Mouse (Mus musculus) v-Abl transformed pro-B cells (cell line): ENCODE data around the gene Hmg20a.

Source experiments
- in situ Hi-C, 2 experiments: fragments of 400-800 bp; cut with MboI; formaldehyde crosslinking; loops; one replicate each; pipeline ENCODE4 v1.15.1; 2025; ENCODE audit not compliant: unreplicated experiment in 2 of 2

The Hmg20a gene

DNA sequence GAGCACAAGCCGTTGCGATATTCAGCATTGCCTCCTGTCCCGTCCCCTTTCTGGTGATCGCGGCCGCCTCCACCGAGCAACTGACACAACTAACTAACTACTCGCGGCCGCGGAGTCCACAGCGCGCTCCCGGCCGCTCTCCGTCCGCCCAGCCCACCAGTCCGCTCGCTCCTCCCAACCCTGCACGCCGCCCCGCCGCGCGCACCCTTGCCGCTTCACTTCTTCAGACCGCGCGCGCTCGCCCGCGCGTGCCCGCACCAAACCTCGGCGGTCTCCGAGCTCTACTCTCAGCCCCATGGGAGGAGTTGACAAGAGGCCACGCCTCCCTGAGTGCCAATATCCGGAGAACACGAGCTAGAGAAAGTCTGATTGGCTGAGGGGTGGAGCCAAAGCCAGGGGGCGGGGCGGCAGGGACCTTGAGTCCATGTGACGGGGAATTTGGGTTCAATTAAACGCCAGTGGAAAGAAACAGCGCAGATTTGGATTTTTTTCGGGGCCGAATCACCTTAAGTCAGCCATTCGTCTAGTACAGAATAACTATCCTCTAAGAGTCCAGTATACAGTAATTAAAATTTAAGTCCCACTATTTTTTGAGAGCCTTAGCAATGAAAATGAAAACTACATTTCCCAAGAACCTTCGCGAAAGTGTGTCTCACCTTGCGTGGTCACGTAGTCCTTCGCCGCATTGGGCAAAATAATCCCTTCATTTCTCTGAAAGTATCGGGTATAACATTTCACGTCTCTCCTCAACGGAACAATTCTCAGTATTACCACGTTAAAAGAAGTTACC is at the start of gene Hmg20a, which contains the start of gene Peak1:
TSS of gene Hmg20a (plus strand) at position 662 of the 790 bp plus-strand sequence.
TSS of gene Peak1 (minus strand) at position 120 of the 790 bp plus-strand sequence.
- in situ Hi-C loops = loop anchor here (5.0 to 25.0 kb wide), 4 partner anchors 89 to 333 kb away; partner anchors contain the start of gene Pstpip1 (in 2 of the 2)

- in situ Hi-C loops = no loop called here
Measured at GRCm38 (mm10) chr9:56368814-56369213, 49.6 kb upstream of the Hmg20a start.

DNA sequence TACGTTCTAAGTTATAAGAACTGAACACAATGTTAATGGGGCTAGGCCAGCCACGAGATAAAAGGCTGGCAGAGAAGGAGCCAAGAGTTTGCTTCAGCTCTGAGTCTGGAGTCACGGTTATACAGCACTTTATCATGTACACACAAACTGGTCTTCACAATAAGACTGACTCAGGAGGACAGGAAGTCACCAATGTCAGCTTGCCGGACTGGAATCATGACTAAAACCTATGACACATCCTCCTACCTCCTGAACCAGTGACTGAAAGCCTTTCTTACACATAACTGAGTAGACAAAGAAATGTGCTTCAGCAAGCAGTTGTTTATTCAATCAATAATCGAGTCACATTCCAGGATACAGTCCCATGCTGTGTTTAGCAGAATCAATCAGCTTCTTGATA is 47.7 kb upstream of the Hmg20a start:
- in situ Hi-C loops = no loop called here

- in situ Hi-C loops = no loop called here
Measured at GRCm38 (mm10) chr9:56374401-56374800, 44.0 kb upstream of the Hmg20a start.

- in situ Hi-C loops = no loop called here
Measured at GRCm38 (mm10) chr9:56382786-56383185, 35.6 kb upstream of the Hmg20a start.

GRCm38 (mm10) chr9:56392857-56393256 is 25.6 kb upstream of the Hmg20a start:
- in situ Hi-C loops = no loop called here

DNA sequence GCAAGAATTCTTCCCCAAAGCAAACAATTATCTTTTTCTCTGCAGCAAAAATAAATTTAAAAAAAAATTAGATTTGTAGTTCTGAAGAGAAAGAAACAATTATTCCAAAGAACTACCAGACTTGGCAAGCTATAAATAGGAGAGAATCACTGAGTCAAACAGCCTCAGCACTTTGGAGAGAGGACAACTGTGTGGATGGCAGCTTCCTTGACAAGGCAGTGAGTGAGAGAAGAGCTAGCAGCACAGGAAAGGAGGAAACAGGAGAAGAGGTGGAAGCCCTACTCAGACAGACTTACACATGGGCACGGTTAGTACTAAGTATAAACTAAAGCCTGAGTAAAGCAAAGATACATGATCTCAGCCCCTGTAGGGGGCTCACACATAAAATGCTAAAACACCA is 22.1 kb upstream of the Hmg20a start:
- in situ Hi-C loops = no loop called here

DNA sequence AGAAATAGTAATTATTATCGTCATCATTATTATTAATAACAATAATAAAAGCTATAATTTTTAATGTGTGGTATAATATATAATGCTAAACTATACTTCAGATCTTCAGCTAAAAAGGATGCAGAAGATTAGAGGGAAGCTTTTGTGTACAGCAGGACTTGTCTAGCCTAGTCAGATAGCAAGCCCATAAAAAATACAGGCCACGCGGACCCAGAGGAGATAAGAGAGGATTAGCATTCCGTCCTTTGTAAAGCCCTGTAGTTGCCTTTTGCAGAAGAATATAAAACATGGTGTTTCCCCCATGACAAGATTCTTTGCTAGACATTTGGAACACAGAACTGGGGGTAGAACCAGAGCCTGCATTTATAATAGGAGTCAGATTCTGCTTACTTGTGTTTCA is 13.8 kb upstream of the Hmg20a start:
- in situ Hi-C loops = loop anchor here in 1 of 2 experiments (25.0 kb wide), 1 partner anchor 317 kb away; the partner anchor contains the start of gene Pstpip1

- in situ Hi-C loops = loop anchor here (10.0 to 25.0 kb wide), 3 partner anchors 145 to 325 kb away; partner anchors contain the start of gene Pstpip1 (in 2 of the 2)
Measured at GRCm38 (mm10) chr9:56409928-56410327, 8.5 kb upstream of the Hmg20a start.

DNA sequence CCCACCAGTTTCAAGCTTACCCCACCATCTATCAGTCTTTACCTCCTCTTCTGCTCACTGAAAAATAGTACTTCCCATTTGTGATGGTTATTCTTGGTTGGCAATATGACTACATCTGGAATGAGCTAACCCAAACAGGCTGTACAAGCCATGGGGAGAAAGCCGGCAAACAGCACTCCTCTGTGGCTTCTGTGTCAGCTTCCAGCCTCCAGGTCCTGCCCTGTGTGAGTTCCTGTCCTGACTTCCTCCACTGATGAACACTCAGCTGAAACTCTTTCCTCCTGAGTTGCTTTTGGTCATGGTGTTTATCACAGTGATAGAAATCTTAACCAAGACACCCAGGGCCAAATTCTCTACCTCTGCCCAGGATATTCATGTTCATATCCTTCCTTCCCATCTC is 5.7 kb upstream of the Hmg20a start:
- in situ Hi-C loops = loop anchor here (10.0 to 25.0 kb wide), 3 partner anchors 148 to 328 kb away; partner anchors contain the start of gene Pstpip1 (in 2 of the 2)

DNA sequence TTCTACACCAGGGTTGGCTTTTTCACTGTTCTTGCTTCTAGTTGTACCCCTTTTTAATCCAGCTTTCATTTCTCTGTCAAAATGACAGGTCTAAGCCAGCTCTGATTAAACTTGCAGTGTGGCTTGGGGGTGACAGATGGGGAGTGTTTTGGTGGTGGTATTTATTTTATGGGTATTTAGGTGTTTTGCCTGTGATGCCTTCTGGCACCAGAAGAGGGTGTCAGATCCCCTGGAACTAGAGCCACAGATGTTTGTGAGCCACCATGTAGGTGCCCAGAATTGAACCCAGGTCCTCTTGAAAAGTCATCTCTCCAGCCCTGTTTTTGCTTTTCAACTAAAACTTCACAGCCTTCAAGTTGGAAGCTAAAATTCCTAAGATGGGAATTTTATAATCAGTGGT is 4.1 kb upstream of the Hmg20a start:
- in situ Hi-C loops = loop anchor here (10.0 to 25.0 kb wide), 3 partner anchors 150 to 330 kb away; partner anchors contain the start of gene Pstpip1 (in 2 of the 2)

- in situ Hi-C loops = loop anchor here (5.0 to 25.0 kb wide), 4 partner anchors 92 to 331 kb away; partner anchors contain the start of gene Pstpip1 (in 2 of the 2)
Measured at GRCm38 (mm10) chr9:56415393-56415792, 3.0 kb upstream of the Hmg20a start.

GRCm38 (mm10) chr9:56415935-56416607 is 2.3 kb upstream of the Hmg20a start:
- in situ Hi-C loops = loop anchor here (5.0 to 25.0 kb wide), 4 partner anchors 91 to 331 kb away; partner anchors contain the start of gene Pstpip1 (in 2 of the 2)

GRCm38 (mm10) chr9:56417415-56417947 is 928 bp upstream of the Hmg20a start:
- in situ Hi-C loops = loop anchor here (5.0 to 25.0 kb wide), 4 partner anchors 90 to 333 kb away; partner anchors contain the start of gene Pstpip1 (in 2 of the 2)

- in situ Hi-C loops = loop anchor here (5.0 to 25.0 kb wide), 4 partner anchors 89 to 334 kb away; partner anchors contain the start of gene Pstpip1 (in 2 of the 2)
Measured at GRCm38 (mm10) chr9:56418738-56419239, 380 bp downstream of the Hmg20a start.

GRCm38 (mm10) chr9:56420236-56420635 is 1.8 kb downstream of the Hmg20a start:
- in situ Hi-C loops = loop anchor here (5.0 to 25.0 kb wide), 2 partner anchors 82 to 333 kb away; partner anchors contain the start of gene Pstpip1 (in 1 of the 2)

DNA sequence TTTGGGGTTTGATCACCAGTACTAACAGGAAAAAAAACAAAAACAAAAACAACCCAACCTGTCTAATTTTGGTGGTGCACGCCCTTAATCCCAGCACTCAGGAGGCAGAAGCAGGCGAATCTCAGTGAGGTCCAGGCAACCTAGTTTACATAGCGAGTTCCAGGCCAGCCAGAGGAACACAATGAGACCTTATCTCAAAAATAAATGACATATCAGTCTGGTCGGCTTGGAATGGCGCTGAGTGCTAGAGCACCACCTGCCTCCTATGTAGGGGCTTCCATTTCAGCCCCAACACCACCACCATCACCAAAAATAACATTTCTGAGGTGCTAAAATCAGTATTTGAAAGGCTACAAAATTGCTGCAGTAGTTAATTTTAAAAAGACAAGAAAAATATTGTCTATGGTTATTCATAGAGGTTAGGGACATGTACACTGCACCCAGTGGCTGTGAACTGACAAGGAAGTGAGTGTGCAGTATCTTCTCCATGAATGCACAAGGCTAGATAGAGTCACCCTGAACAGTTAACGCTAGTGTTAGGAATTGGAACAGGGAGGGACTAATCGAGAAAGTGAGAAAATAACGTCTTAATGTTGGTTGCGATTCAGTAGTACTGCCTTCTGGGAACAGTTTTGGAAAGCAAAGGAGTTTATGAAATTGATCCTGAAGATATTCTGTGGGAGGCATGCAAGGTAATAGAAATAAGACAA is 2.6 kb downstream of the Hmg20a start:
- in situ Hi-C loops = loop anchor here (5.0 to 25.0 kb wide), 2 partner anchors 81 to 334 kb away; partner anchors contain the start of gene Pstpip1 (in 1 of the 2)

GRCm38 (mm10) chr9:56421991-56422390 is 3.6 kb downstream of the Hmg20a start:
- in situ Hi-C loops = loop anchor here (5.0 to 25.0 kb wide), 2 partner anchors 80 to 335 kb away; partner anchors contain the start of gene Pstpip1 (in 1 of the 2)

DNA sequence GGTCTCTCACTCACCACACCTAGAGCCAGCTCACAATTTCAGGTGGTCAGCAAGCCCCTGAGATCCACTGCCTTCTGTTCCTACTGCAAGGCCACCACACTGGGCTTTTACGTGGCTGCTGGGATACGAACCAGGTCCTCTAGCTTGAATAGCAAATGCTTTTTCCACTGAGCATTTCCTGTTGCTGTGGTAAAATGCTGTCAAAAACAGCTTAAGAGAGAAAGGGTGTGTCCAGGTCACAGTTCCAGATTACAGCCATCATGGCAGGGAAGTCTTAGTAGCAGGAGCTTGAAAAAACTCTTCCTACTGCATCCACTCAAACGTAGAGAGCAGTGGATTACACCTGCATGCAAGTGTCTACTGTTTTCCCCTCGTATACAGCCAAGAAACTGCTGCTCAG is 6.5 kb downstream of the Hmg20a start:
- in situ Hi-C loops = loop anchor here (5.0 to 25.0 kb wide), 2 partner anchors 77 to 338 kb away; partner anchors contain the start of gene Pstpip1 (in 1 of the 2)
